Mouse (Mus musculus) cortical plate, adult 2 months (tissue): ENCODE data around the gene Psmg3. TPM values are rescaled to one million over a fixed set of nuclear protein-coding genes. Genes with fewer than 3 reads are reported as not detected.
A peak's percentile ranks its signal among the peaks of the same experiment; 100 is the strongest.

Experiments
- H3K27ac ChIP-seq: fragments of 200-500 bp; 2 replicates; pipeline ENCODE4 v1.5.1; 2012; ENCODE audit warnings: low read length, control low read depth, inconsistent platforms; ENCODE audit not compliant: insufficient read depth
- H3K4me1 ChIP-seq: fragments of 200-500 bp; 2 replicates; pipeline ENCODE4 v1.6.1; 2011; ENCODE audit warnings: low read length; ENCODE audit not compliant: control insufficient read depth, insufficient read depth
- H3K4me3 ChIP-seq: fragments of 200-500 bp; 2 replicates; pipeline ENCODE4 v1.5.1; 2011; ENCODE audit warnings: mild to moderate bottlenecking, low read length, control low read depth; ENCODE audit not compliant: insufficient read depth
- CTCF ChIP-seq: fragments of 200-500 bp; IDR thresholded peaks from 2 replicates; pipeline ENCODE4 v1.5.1; 2011; ENCODE audit warnings: mild to moderate bottlenecking, control low read depth, low read length; ENCODE audit not compliant: insufficient read depth; ENCODE audit errors: extremely low read depth
- POLR2A ChIP-seq: fragments of 200-500 bp; IDR thresholded peaks from 2 replicates; pipeline ENCODE4 v1.6.1; 2011; ENCODE audit warnings: mild to moderate bottlenecking, low read length, control low read depth; ENCODE audit not compliant: insufficient read depth; ENCODE audit errors: extremely low read depth
- polyA plus RNA-seq: library from polyadenylated mRNA; depleted of rRNA; stranded (reverse); fragments of >200 nt; gene quantifications from 2 replicates; pipeline ENCODE4 v1.2.3, GENCODE M21; 2012

Psmg3 gene
- polyA plus RNA-seq, 1 experiment = 32.9 TPM

GRCm38 (mm10) chr5:139817292-139817691, 9.4 kb downstream of the Psmg3 start:
- Histone ChIP-seq H3K27ac (no peak overlapping the region), H3K4me1 (no peaks in the 10 kb centered on the region), H3K4me3 (no peak overlapping the region)
- peak; percentile 60 for TF ChIP-seq CTCF
- no peak for TF ChIP-seq POLR2A

GRCm38 (mm10) chr5:139816445-139816844, 10.2 kb downstream of the Psmg3 start:
- Histone ChIP-seq H3K27ac (no peak overlapping the region), H3K4me3 (no peak overlapping the region), H3K4me1 (no peaks in the 10 kb centered on the region)
- TF ChIP-seq POLR2A (no peak), CTCF (no peak)

GRCm38 (mm10) chr5:139815964-139816363, 10.7 kb downstream of the Psmg3 start:
- Histone ChIP-seq H3K27ac (no peak overlapping the region), H3K4me1 (no peaks in the 10 kb centered on the region), H3K4me3 (no peak overlapping the region)
- no peak for TF ChIP-seq POLR2A
- TF ChIP-seq CTCF = no peak

GRCm38 (mm10) chr5:139813963-139814381, 12.7 kb downstream of the Psmg3 start:
- TF ChIP-seq POLR2A (no peak), CTCF (no peak)
- Histone ChIP-seq H3K27ac (no peak overlapping the region), H3K4me3 (no peak overlapping the region), H3K4me1 (no peaks in the 10 kb centered on the region)

- no peaks in the 10 kb centered on the region for H3K4me1 ChIP-seq
Measured at GRCm38 (mm10) chr5:139813126-139813490, 13.6 kb downstream of the Psmg3 start.

GRCm38 (mm10) chr5:139812398-139813125, 14.1 kb downstream of the Psmg3 start:
- no peak for TF ChIP-seq POLR2A
- TF ChIP-seq CTCF = no peak
- Histone ChIP-seq H3K4me1 (no peaks in the 10 kb centered on the region), H3K27ac (no peak overlapping the region), H3K4me3 (no peak overlapping the region)

More at GRCm38 (mm10) chr5:139813126-139813490, 13.6 kb downstream of the Psmg3 start:
- Histone ChIP-seq H3K27ac (no peak overlapping the region), H3K4me3 (no peak overlapping the region)
- TF ChIP-seq CTCF (no peak), POLR2A (no peak)

- no peak for TF ChIP-seq CTCF
- no peak for TF ChIP-seq POLR2A
- H3K4me3 ChIP-seq = no peak overlapping the region
- no peaks in the 10 kb centered on the region for H3K4me1 ChIP-seq
- no peak overlapping the region for H3K27ac ChIP-seq
Measured at GRCm38 (mm10) chr5:139811677-139812397, 14.8 kb downstream of the Psmg3 start.

- TF ChIP-seq CTCF (no peak), POLR2A (no peak)
- no peak overlapping the region for H3K4me3 ChIP-seq
Measured at GRCm38 (mm10) chr5:139809397-139809796, 17.3 kb downstream of the Psmg3 start.

GRCm38 (mm10) chr5:139805924-139806323, 20.8 kb downstream of the Psmg3 start:
- H3K4me1 ChIP-seq = no peaks in the 10 kb centered on the region
- no peak for TF ChIP-seq CTCF
- TF ChIP-seq POLR2A = no peak
- H3K27ac ChIP-seq = no peak overlapping the region
- no peak overlapping the region for H3K4me3 ChIP-seq

More at GRCm38 (mm10) chr5:139809397-139809796, 17.3 kb downstream of the Psmg3 start:
- Histone ChIP-seq H3K4me1 (no peaks in the 10 kb centered on the region), H3K27ac (no peak overlapping the region)

GRCm38 (mm10) chr5:139804573-139805111, 22.0 kb downstream of the Psmg3 start:
- H3K4me3 ChIP-seq = no peak overlapping the region
- TF ChIP-seq POLR2A (no peak), CTCF (no peak)
- no peaks in the 10 kb centered on the region for H3K4me1 ChIP-seq
- no peak overlapping the region for H3K27ac ChIP-seq
